Mouse (Mus musculus) embryonic facial prominence, embryonic 15.5 days (tissue): ENCODE data around the gene Cygb. TPM values are rescaled to one million over a fixed set of nuclear protein-coding genes. Genes with fewer than 3 reads are reported as not detected.
A peak's percentile ranks its signal among the peaks of the same experiment; 100 is the strongest.
"Not testable (repeated sequence)": the region's sequence is repeated elsewhere in the genome, so short reads cannot be mapped to it uniquely, and the experiment has no call there.

Experiments used
- ATAC-seq: fragments of 200-750 bp; cut with Nextera tagmentation; 2 replicates; pipeline ENCODE4 v1.8.0; 2017; ENCODE audit warnings: low read depth, moderate TSS enrichment; ENCODE audit not compliant: insufficient number of reproducible peaks, low FRiP score, low TSS enrichment
- H3K27ac ChIP-seq: fragments of 300-500 bp; sonication (generic); replicated peaks from 2 replicates; pipeline ENCODE4 v1.5.1; 2015; ENCODE audit warnings: mild to moderate bottlenecking, inconsistent platforms
- H3K27me3 ChIP-seq: fragments of 300-500 bp; sonication (generic); 2 replicates; pipeline ENCODE4 v1.6.1; 2015; ENCODE audit warnings: inconsistent platforms
- H3K36me3 ChIP-seq: fragments of 300-500 bp; sonication (generic); 2 replicates; pipeline ENCODE4 v1.6.1; 2015; ENCODE audit warnings: mild to moderate bottlenecking, inconsistent platforms
- H3K4me1 ChIP-seq: fragments of 300-500 bp; sonication (generic); 2 replicates; pipeline ENCODE4 v1.6.1; 2015; ENCODE audit warnings: inconsistent platforms
- H3K4me2 ChIP-seq: fragments of 300-500 bp; sonication (generic); replicated peaks from 2 replicates; pipeline ENCODE4 v1.6.1; 2015; ENCODE audit warnings: mild to moderate bottlenecking, inconsistent platforms
- H3K4me3 ChIP-seq: fragments of 300-500 bp; sonication (generic); replicated peaks from 2 replicates; pipeline ENCODE4 v1.5.1; 2015; ENCODE audit warnings: mild to moderate bottlenecking, inconsistent platforms
- H3K9ac ChIP-seq: fragments of 300-500 bp; sonication (generic); 2 replicates; pipeline ENCODE4 v1.6.1; 2015; ENCODE audit warnings: inconsistent platforms
- H3K9me3 ChIP-seq: fragments of 300-500 bp; sonication (generic); replicated peaks from 2 replicates; pipeline ENCODE4 v1.6.1; 2016; ENCODE audit warnings: inconsistent platforms
- WGBS: fragments of 180-500 bp; shearing (Covaris S2); methylation state at CpG from one replicate; pipeline ENCODE4 v1.1.7; 2015; 5-methylcytosine and 5-hydroxymethylcytosine counted together
- polyA plus RNA-seq: library from polyadenylated mRNA; unstranded; fragments of >200 nt; fragmentation: Nextera tagmentation; extraction: Ambion mirVana; gene quantifications from 2 replicates; pipeline ENCODE4 v1.2.1, GENCODE M21; 2015

Cygb gene
- polyA plus RNA-seq, 1 experiment from 2014 or later, result 33.3 TPM

- H3K4me2 ChIP-seq, result no peak overlapping the region
- H3K27ac ChIP-seq, result no peak overlapping the region
- no peak overlapping the region for H3K9ac ChIP-seq
- peaks cover 18% of the 10 kb centered on the region; the same call in 1 of the 2 replicates for H3K4me1 ChIP-seq
- H3K27me3 ChIP-seq, result no peaks in the 10 kb centered on the region
- H3K36me3 ChIP-seq, result peaks cover 7% of the 10 kb centered on the region; the same call in 1 of the 2 replicates
- H3K9me3 ChIP-seq, result no peaks in the 10 kb centered on the region
- H3K4me3 ChIP-seq, result no peak overlapping the region
- no peak for ATAC-seq
- WGBS, result 69% methylated on average over 9 of the region's 9 CpGs
Measured at GRCm38 (mm10) chr11:116685729-116686128, 31.6 kb upstream of the Cygb start.

- H3K4me2 ChIP-seq, result no peak overlapping the region
- no peak overlapping the region for H3K9ac ChIP-seq
- H3K36me3 ChIP-seq, result peaks cover 15% of the 10 kb centered on the region
- H3K27ac ChIP-seq, result no peak overlapping the region
- H3K4me1 ChIP-seq, result peaks cover 18% of the 10 kb centered on the region; the same call in 1 of the 2 replicates
- no peaks in the 10 kb centered on the region for H3K9me3 ChIP-seq
- WGBS, result 85% methylated on average over 4 of the region's 4 CpGs
- ATAC-seq, result no peak
- H3K4me3 ChIP-seq, result no peak overlapping the region
- no peaks in the 10 kb centered on the region for H3K27me3 ChIP-seq
Measured at GRCm38 (mm10) chr11:116683777-116684176, 29.7 kb upstream of the Cygb start.

- Histone ChIP-seq H3K27ac (peak overlapping the region; percentile 18), H3K4me3 (no peak overlapping the region), H3K9ac (no peak overlapping the region), H3K27me3 (no peaks in the 10 kb centered on the region), H3K4me2 (no peak overlapping the region), H3K4me1 (peaks cover 17% of the 10 kb centered on the region; the same call in 1 of the 2 replicates), H3K9me3 (no peaks in the 10 kb centered on the region), H3K36me3 (peaks cover 22% of the 10 kb centered on the region)
- 54% methylated on average over 14 of the region's 14 CpGs for WGBS
- ATAC-seq, result no peak
Measured at GRCm38 (mm10) chr11:116682501-116683144, 28.5 kb upstream of the Cygb start.

GRCm38 (mm10) chr11:116681147-116681546 lies 27.0 kb upstream of the Cygb start:
- Histone ChIP-seq H3K4me3 (no peak overlapping the region), H3K9ac (no peak overlapping the region), H3K27ac (no peak overlapping the region), H3K36me3 (peaks cover 36% of the 10 kb centered on the region), H3K27me3 (no peaks in the 10 kb centered on the region), H3K4me2 (no peak overlapping the region), H3K9me3 (no peaks in the 10 kb centered on the region), H3K4me1 (peaks cover 15% of the 10 kb centered on the region; the same call in 1 of the 2 replicates)
- no peak for ATAC-seq
- 76% methylated on average over 4 of the region's 4 CpGs for WGBS

- no peak overlapping the region for H3K4me3 ChIP-seq
- no peak overlapping the region for H3K9ac ChIP-seq
- WGBS, result 66% methylated on average over 24 of the region's 24 CpGs
- no peaks in the 10 kb centered on the region for H3K27me3 ChIP-seq
- no peak overlapping the region for H3K4me2 ChIP-seq
- no peak overlapping the region for H3K27ac ChIP-seq
- no peak for ATAC-seq
- peaks cover 42% of the 10 kb centered on the region for H3K36me3 ChIP-seq
- peaks cover 15% of the 10 kb centered on the region; the same call in 1 of the 2 replicates for H3K4me1 ChIP-seq
- H3K9me3 ChIP-seq, result no peaks in the 10 kb centered on the region
Measured at GRCm38 (mm10) chr11:116680321-116681091, 26.4 kb upstream of the Cygb start.

GRCm38 (mm10) chr11:116679148-116679547 lies 25.0 kb upstream of the Cygb start:
- peaks cover 22% of the 10 kb centered on the region for H3K4me1 ChIP-seq
- WGBS, result 86% methylated on average over 6 of the region's 6 CpGs

GRCm38 (mm10) chr11:116677711-116678441 lies 23.8 kb upstream of the Cygb start:
- Histone ChIP-seq H3K4me3 (no peak overlapping the region), H3K4me1 (peaks cover 30% of the 10 kb centered on the region), H3K27ac (no peak overlapping the region), H3K4me2 (no peak overlapping the region), H3K9ac (no peak overlapping the region), H3K27me3 (no peaks in the 10 kb centered on the region), H3K36me3 (peaks cover 63% of the 10 kb centered on the region), H3K9me3 (no peaks in the 10 kb centered on the region)
- WGBS, result 75% methylated on average over 8 of the region's 8 CpGs
- no peak for ATAC-seq

More at GRCm38 (mm10) chr11:116679148-116679547, 25.0 kb upstream of the Cygb start:
- H3K27ac ChIP-seq, result no peak overlapping the region
- peaks cover 51% of the 10 kb centered on the region for H3K36me3 ChIP-seq
- H3K9ac ChIP-seq, result no peak overlapping the region
- H3K4me3 ChIP-seq, result no peak overlapping the region
- no peak overlapping the region for H3K4me2 ChIP-seq
- no peaks in the 10 kb centered on the region for H3K27me3 ChIP-seq
- ATAC-seq, result no peak
- no peaks in the 10 kb centered on the region for H3K9me3 ChIP-seq

GRCm38 (mm10) chr11:116676175-116676976 lies 22.3 kb upstream of the Cygb start:
- Histone ChIP-seq H3K9ac (no peak overlapping the region), H3K36me3 (peaks cover 63% of the 10 kb centered on the region), H3K4me3 (no peak overlapping the region), H3K4me2 (no peak overlapping the region), H3K27ac (no peak overlapping the region), H3K27me3 (no peaks in the 10 kb centered on the region), H3K4me1 (peaks cover 24% of the 10 kb centered on the region), H3K9me3 (no peaks in the 10 kb centered on the region)
- 86% methylated on average over 14 of the region's 14 CpGs for WGBS
- no peak for ATAC-seq

- H3K4me2 ChIP-seq, result not testable (repeated sequence)
Measured at GRCm38 (mm10) chr11:116675429-116675828, 21.3 kb upstream of the Cygb start.

GRCm38 (mm10) chr11:116674616-116675379 lies 20.7 kb upstream of the Cygb start:
- ATAC-seq, result no peak
- WGBS, result 58% methylated on average over 7 of the region's 7 CpGs
- no peak overlapping the region for H3K27ac ChIP-seq
- H3K36me3 ChIP-seq, result peaks cover 63% of the 10 kb centered on the region
- H3K4me3 ChIP-seq, result no peak overlapping the region
- H3K4me1 ChIP-seq, result peaks cover 38% of the 10 kb centered on the region
- H3K27me3 ChIP-seq, result no peaks in the 10 kb centered on the region
- H3K9ac ChIP-seq, result no peak overlapping the region
- no peak overlapping the region for H3K4me2 ChIP-seq
- no peaks in the 10 kb centered on the region for H3K9me3 ChIP-seq

More at GRCm38 (mm10) chr11:116675429-116675828, 21.3 kb upstream of the Cygb start:
- H3K27ac ChIP-seq, ATAC-seq, H3K27me3 ChIP-seq, H3K4me3 ChIP-seq, H3K9me3 ChIP-seq, H3K9ac ChIP-seq: not testable (repeated sequence)
- peaks cover 63% of the 10 kb centered on the region for H3K36me3 ChIP-seq
- peaks cover 33% of the 10 kb centered on the region for H3K4me1 ChIP-seq
- 79% methylated on average over 6 of the region's 6 CpGs for WGBS
